Mouse (Mus musculus) retina, postnatal 1 day (tissue): ENCODE results near the gene Fkbp4.
"Not testable (repeated sequence)": the region's sequence is repeated elsewhere in the genome, so short reads cannot be mapped to it uniquely, and the experiment has no call there.

Source experiments
- DNase-seq: peaks from one replicate; pipeline ENCODE4 v3.0.0-alpha.2; 2012

Fkbp4 gene

GRCm38 (mm10) chr6:128389185-128389584 lies 49.3 kb downstream of the Fkbp4 start:
- DNase-seq, result no peak

GRCm38 (mm10) chr6:128385026-128385425 lies 53.5 kb downstream of the Fkbp4 start:
- no peak for DNase-seq

GRCm38 (mm10) chr6:128383752-128384151 lies 54.7 kb downstream of the Fkbp4 start:
- DNase-seq, result no peak

GRCm38 (mm10) chr6:128381254-128381653 lies 57.2 kb downstream of the Fkbp4 start:
- DNase-seq, result no peak

- not testable (repeated sequence) for DNase-seq
These were observed 57.8 kb downstream of the Fkbp4 start for GRCm38 (mm10) chr6:128380594-128381167.
